Mouse (Mus musculus): Measurements from ENCODE around the gene Zbp1.

The Zbp1 gene

GRCm38 (mm10) chr2:173209091-173209815 is 9.5 kb downstream of the Zbp1 start:
- DNase-seq: no peak

GRCm38 (mm10) chr2:173207051-173207450 is 11.7 kb downstream of the Zbp1 start:
- DNase-seq: no peak

- DNase-seq: no peak
Observed at GRCm38 (mm10) chr2:173205563-173206099, 13.1 kb downstream of the Zbp1 start.

GRCm38 (mm10) chr2:173204671-173205070 is 14.1 kb downstream of the Zbp1 start:
- DNase-seq: no peak

GRCm38 (mm10) chr2:173203726-173204125 is 15.0 kb downstream of the Zbp1 start:
- no peak for DNase-seq

GRCm38 (mm10) chr2:173202924-173203689 is 15.6 kb downstream of the Zbp1 start:
- DNase-seq: no peak

- DNase-seq: no peak
Observed at GRCm38 (mm10) chr2:173194796-173195195, 23.9 kb downstream of the Zbp1 start.

GRCm38 (mm10) chr2:173187182-173187855 is 31.4 kb downstream of the Zbp1 start:
- no peak for DNase-seq

GRCm38 (mm10) chr2:173186047-173186943 is 32.4 kb downstream of the Zbp1 start:
- peak; percentile 83 for DNase-seq

- DNase-seq: no peak
Observed at GRCm38 (mm10) chr2:173185282-173185681, 33.4 kb downstream of the Zbp1 start.

GRCm38 (mm10) chr2:173184475-173185080 is 34.1 kb downstream of the Zbp1 start:
- no peak for DNase-seq

GRCm38 (mm10) chr2:173183836-173184460 is 34.8 kb downstream of the Zbp1 start:
- peak; percentile 65 for DNase-seq

- DNase-seq: no peak
Observed at GRCm38 (mm10) chr2:173183311-173183710, 35.4 kb downstream of the Zbp1 start.

- DNase-seq: no peak
Observed at GRCm38 (mm10) chr2:173182796-173183195, 35.9 kb downstream of the Zbp1 start.

GRCm38 (mm10) chr2:173181901-173182300 is 36.8 kb downstream of the Zbp1 start:
- DNase-seq: no peak

- DNase-seq: no peak
Observed at GRCm38 (mm10) chr2:173181486-173181885, 37.2 kb downstream of the Zbp1 start.

GRCm38 (mm10) chr2:173180721-173181388 is 37.9 kb downstream of the Zbp1 start:
- DNase-seq: no peak

- no peak for DNase-seq
Observed at GRCm38 (mm10) chr2:173180026-173180425, 38.7 kb downstream of the Zbp1 start.

- DNase-seq: no peak
Observed at GRCm38 (mm10) chr2:173179046-173179445, 39.7 kb downstream of the Zbp1 start.

GRCm38 (mm10) chr2:173177951-173178350 is 40.8 kb downstream of the Zbp1 start:
- no peak for DNase-seq

GRCm38 (mm10) chr2:173177481-173177880 is 41.2 kb downstream of the Zbp1 start:
- no peak for DNase-seq

Data from thymus, postnatal 14 days (tissue).